Mouse (Mus musculus) heart, adult 11 months (tissue): Measurements from ENCODE around the gene Slc6a9.

Experiments used
- DNase-seq: peaks from one replicate; pipeline ENCODE4 v3.0.0; 2022

Gene Slc6a9

GRCm38 (mm10) chr4:117914031-117914430 lies 79.7 kb downstream of the Slc6a9 start:
- peak; percentile 95 for DNase-seq

- DNase-seq = peak; percentile 99
Observed at GRCm38 (mm10) chr4:117914591-117915442, 80.5 kb downstream of the Slc6a9 start, which contains the start of gene Ipo13. TSS of gene Ipo13 (minus strand) at chr4:117914999.

- no peak for DNase-seq
Observed at GRCm38 (mm10) chr4:117915489-117916105, 81.3 kb downstream of the Slc6a9 start.

- DNase-seq = no peak
Observed at GRCm38 (mm10) chr4:117916386-117916785, 82.1 kb downstream of the Slc6a9 start.

GRCm38 (mm10) chr4:117917402-117917801 lies 83.1 kb downstream of the Slc6a9 start:
- DNase-seq = no peak

GRCm38 (mm10) chr4:117917847-117918246 lies 83.5 kb downstream of the Slc6a9 start:
- DNase-seq = no peak

- DNase-seq = no peak
Observed at GRCm38 (mm10) chr4:117918261-117918660, 84.0 kb downstream of the Slc6a9 start.

- DNase-seq = no peak
Observed at GRCm38 (mm10) chr4:117918762-117919161, 84.5 kb downstream of the Slc6a9 start.

- DNase-seq = no peak
Observed at GRCm38 (mm10) chr4:117921358-117921757, 87.1 kb downstream of the Slc6a9 start.

GRCm38 (mm10) chr4:117923450-117923849 lies 89.1 kb downstream of the Slc6a9 start:
- no peak for DNase-seq
